Mouse (Mus musculus): Measurements from ENCODE around the gene Kremen2. TPM values are rescaled to one million over a fixed set of nuclear protein-coding genes. Genes with fewer than 3 reads are reported as not detected.

Kremen2 gene
- total RNA-seq, 2 experiments from 2014 or later, result 0.28 to 0.49 TPM

Other genes starting within 250 kb of the Kremen2 start
- 1 to 10 TPM; 5.5 to 7.6 TPM for gene Zfp213, start 181.6 kb downstream of the Kremen2 start, total RNA-seq (2021)
- gene Zfp13, start 146.3 kb downstream of the Kremen2 start, total RNA-seq (2021), result 10 to 100 TPM; 30.2 to 35.1 TPM
- not detected for gene Zscan10, start 145.0 kb downstream of the Kremen2 start, total RNA-seq (2021)
- gene Mmp25, start 100.6 kb downstream of the Kremen2 start, total RNA-seq (2021), result under 1 TPM; 0.19 to 0.22 TPM
- gene Bicdl2, start 85.3 kb downstream of the Kremen2 start, total RNA-seq (2021), result not detected
- 100 to 1,000 TPM; 119 to 129 TPM for gene Hcfc1r1, start 72.2 kb downstream of the Kremen2 start, total RNA-seq (2021)
- gene Thoc6, start 72.0 kb downstream of the Kremen2 start, total RNA-seq (2021), result 10 to 100 TPM in 1 of 2 experiments, 1 to 10 TPM in 1; 9.0 to 10.1 TPM
- 1 to 10 TPM; 5.8 to 8.8 TPM for gene Tnfrsf12a, start 68.4 kb downstream of the Kremen2 start, total RNA-seq (2021)
- not detected for gene Cldn6, start 66.6 kb downstream of the Kremen2 start, total RNA-seq (2021)
- not detected for gene Cldn9, start 61.8 kb downstream of the Kremen2 start, total RNA-seq (2021)
- gene 1520401A03Rik, start 23.1 kb downstream of the Kremen2 start, total RNA-seq (2021), result under 1 TPM; 0.17 to 0.61 TPM
- gene Pkmyt1, start 19.5 kb downstream of the Kremen2 start, total RNA-seq (2021), result 1 to 10 TPM; 2.7 to 3.7 TPM
- gene Paqr4, start 5.0 kb downstream of the Kremen2 start, total RNA-seq (2021), result 10 to 100 TPM; 55.1 to 58.7 TPM
- 100 to 1,000 TPM; 263 to 298 TPM for gene Flywch1, start 25.8 kb upstream of the Kremen2 start, total RNA-seq (2021)
- 10 to 100 TPM; 11.3 to 18.4 TPM for gene Flywch2, start 40.2 kb upstream of the Kremen2 start, total RNA-seq (2021)
- 100 to 1,000 TPM; 400 to 605 TPM for gene Srrm2, start 44.7 kb upstream of the Kremen2 start, total RNA-seq (2021)
- gene Elob, start 83.3 kb upstream of the Kremen2 start, total RNA-seq (2021), result 100 to 1,000 TPM; 381 to 387 TPM
- gene Prss33, start 90.2 kb upstream of the Kremen2 start, total RNA-seq (2021), result not detected
- not detected for gene Prss32, start 98.0 kb upstream of the Kremen2 start, total RNA-seq (2021)
- 1 to 10 TPM; 1.8 to 2.0 TPM for gene Prss41, start 98.3 kb upstream of the Kremen2 start, total RNA-seq (2021)
- not detected for gene Prss21, start 122.2 kb upstream of the Kremen2 start, total RNA-seq (2021)
- not detected for gene Dcpp1, start 135.0 kb upstream of the Kremen2 start, total RNA-seq (2021)
- not detected for gene Dcpp2, start 135.0 kb upstream of the Kremen2 start, total RNA-seq (2021)
- not detected for gene Dcpp3, start 171.6 kb upstream of the Kremen2 start, total RNA-seq (2021)
- not detected for gene Sbp, start 195.8 kb upstream of the Kremen2 start, total RNA-seq (2021)
- gene Sbpl, start 209.4 kb upstream of the Kremen2 start, total RNA-seq (2021), result not detected
- under 1 TPM in 1 of 2 experiments, not detected in 1; 0.23 TPM for gene Prss30, start 234.7 kb upstream of the Kremen2 start, total RNA-seq (2021)

All from layer of hippocampus, postnatal 25 days (tissue).